Mouse (Mus musculus) hindbrain, postnatal 0 days (tissue): ENCODE results near the gene Cd79a. TPM values are rescaled to one million over a fixed set of nuclear protein-coding genes. Genes with fewer than 3 reads are reported as not detected.

Experiments
- ATAC-seq: fragments of 200-750 bp; cut with Nextera tagmentation; 2 replicates; pipeline ENCODE4 v1.8.0; 2017; ENCODE audit warnings: mild to moderate bottlenecking, moderate TSS enrichment, moderate library complexity
- DNase-seq: peaks from one replicate; pipeline ENCODE4 v3.0.0-alpha.2; 2015; ENCODE audit warnings: low spot score
- H3K27ac ChIP-seq: fragments of 300-500 bp; sonication (generic); 2 replicates; pipeline ENCODE4 v1.5.1; 2014; ENCODE audit warnings: mild to moderate bottlenecking
- H3K27me3 ChIP-seq: fragments of 300-500 bp; sonication (generic); 2 replicates; pipeline ENCODE4 v1.6.1; 2014; ENCODE audit warnings: low read length, mixed read lengths; ENCODE audit not compliant: insufficient read depth
- H3K36me3 ChIP-seq: fragments of 300-500 bp; sonication (generic); 2 replicates; pipeline ENCODE4 v1.6.1; 2014; ENCODE audit warnings: low read length, mixed read lengths; ENCODE audit not compliant: insufficient read depth
- H3K4me1 ChIP-seq: fragments of 300-500 bp; sonication (generic); 2 replicates; pipeline ENCODE4 v1.6.1; 2014; ENCODE audit warnings: antibody characterized with exemption, low read length, mixed read lengths; ENCODE audit not compliant: insufficient read depth
- H3K4me2 ChIP-seq: fragments of 300-500 bp; sonication (generic); 2 replicates; pipeline ENCODE4 v1.6.1; 2014; ENCODE audit warnings: low read depth, mild to moderate bottlenecking, low read length, moderate library complexity, mixed read lengths
- H3K4me3 ChIP-seq: fragments of 300-500 bp; sonication (generic); 2 replicates; pipeline ENCODE4 v1.5.1; 2014; ENCODE audit warnings: low read length
- H3K9ac ChIP-seq: fragments of 300-500 bp; sonication (generic); replicated peaks from 2 replicates; pipeline ENCODE4 v1.6.1; 2014; ENCODE audit warnings: mild to moderate bottlenecking, low read length, moderate library complexity, mixed read lengths
- H3K9me3 ChIP-seq: fragments of 300-500 bp; sonication (generic); 2 replicates; pipeline ENCODE4 v1.6.1; 2016; ENCODE audit warnings: low read length, mixed read lengths
- CTCF ChIP-seq: IDR thresholded peaks from 2 replicates; pipeline ENCODE4 v1.5.1; 2016; ENCODE audit warnings: antibody characterized with exemption, control low read depth, low read depth
- WGBS: fragments of 180-500 bp; shearing (Covaris S2); extraction: QIAGEN DNeasy Blood & Tissue Kit; methylation state at CpG from one replicate; pipeline ENCODE4 v1.1.7; 2014; 5-methylcytosine and 5-hydroxymethylcytosine counted together
- polyA plus RNA-seq: library from polyadenylated mRNA; unstranded; fragments of >200 nt; fragmentation: Nextera tagmentation; extraction: Ambion mirVana; gene quantifications from 2 replicates; pipeline ENCODE4 v1.2.1, GENCODE M21; 2015
- total RNA-seq: library from RNA; depleted of rRNA; stranded (reverse); fragments of >200 nt; gene quantifications from 2 replicates; pipeline ENCODE4 v1.2.3, GENCODE M21; 2014

Gene Cd79a
- total and polyA plus RNA-seq, 2 experiments from 2014 or later = 0.10 to 0.93 TPM

DNA sequence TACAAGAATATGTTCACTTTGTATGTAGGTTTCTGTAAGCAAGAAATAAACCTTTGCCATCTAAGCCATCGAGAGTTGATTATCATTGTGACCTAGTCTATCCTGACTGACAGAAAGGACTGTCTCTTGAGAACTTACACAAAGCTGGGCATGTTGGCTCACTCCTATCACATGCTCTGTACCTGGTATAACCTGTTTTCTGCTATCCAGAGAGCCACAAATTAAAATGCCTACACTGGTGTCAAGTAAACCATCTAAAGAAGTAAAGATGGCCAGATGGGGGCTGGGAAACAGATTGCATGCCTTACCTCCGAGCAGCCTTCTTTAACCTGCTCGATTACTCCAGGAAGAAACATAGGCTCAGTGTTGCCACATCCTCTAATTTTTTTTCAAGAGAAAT, 19.6 kb upstream of the Cd79a start:
- no peak for ATAC-seq
- 86% methylated on average over 3 of the region's 3 CpGs for WGBS
- no peak for DNase-seq
- H3K9me3 ChIP-seq = no peaks in the 10 kb centered on the region
- H3K4me1 ChIP-seq = no peaks in the 10 kb centered on the region
- no peak overlapping the region for H3K9ac ChIP-seq
- H3K36me3 ChIP-seq = no peaks in the 10 kb centered on the region
- no peak overlapping the region for H3K27ac ChIP-seq
- no peak overlapping the region for H3K4me2 ChIP-seq
- no peak overlapping the region for H3K4me3 ChIP-seq
- no peaks in the 10 kb centered on the region for H3K27me3 ChIP-seq
- TF ChIP-seq CTCF = no peak

DNA sequence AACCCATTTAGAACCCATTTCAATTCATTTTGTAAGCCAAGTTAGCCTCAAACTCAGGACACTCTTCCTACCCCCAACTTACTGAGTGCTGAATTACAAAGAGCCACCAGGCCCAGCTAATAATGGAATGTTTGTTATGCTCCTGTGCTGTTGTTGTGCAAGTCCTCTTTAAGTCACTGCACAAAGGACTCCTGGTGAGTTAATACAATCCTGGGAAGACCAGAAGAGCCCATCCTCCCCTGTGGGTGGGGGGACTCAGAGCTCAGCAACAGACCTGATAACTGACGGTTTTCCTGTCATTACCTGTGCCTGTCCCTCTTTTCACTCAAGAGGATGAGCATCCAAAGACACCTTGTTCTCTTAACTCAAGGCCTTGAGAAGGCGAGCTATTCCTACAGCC, 17.6 kb upstream of the Cd79a start:
- WGBS = 32% methylated on average over 2 of the region's 2 CpGs
- H3K4me1 ChIP-seq = no peaks in the 10 kb centered on the region
- no peaks in the 10 kb centered on the region for H3K9me3 ChIP-seq
- H3K27me3 ChIP-seq = no peaks in the 10 kb centered on the region
- ATAC-seq = no peak
- H3K4me2 ChIP-seq = no peak overlapping the region
- H3K9ac ChIP-seq = no peak overlapping the region
- DNase-seq = no peak
- H3K36me3 ChIP-seq = no peaks in the 10 kb centered on the region
- TF ChIP-seq CTCF = no peak
- H3K27ac ChIP-seq = no peak overlapping the region
- no peak overlapping the region for H3K4me3 ChIP-seq

DNA sequence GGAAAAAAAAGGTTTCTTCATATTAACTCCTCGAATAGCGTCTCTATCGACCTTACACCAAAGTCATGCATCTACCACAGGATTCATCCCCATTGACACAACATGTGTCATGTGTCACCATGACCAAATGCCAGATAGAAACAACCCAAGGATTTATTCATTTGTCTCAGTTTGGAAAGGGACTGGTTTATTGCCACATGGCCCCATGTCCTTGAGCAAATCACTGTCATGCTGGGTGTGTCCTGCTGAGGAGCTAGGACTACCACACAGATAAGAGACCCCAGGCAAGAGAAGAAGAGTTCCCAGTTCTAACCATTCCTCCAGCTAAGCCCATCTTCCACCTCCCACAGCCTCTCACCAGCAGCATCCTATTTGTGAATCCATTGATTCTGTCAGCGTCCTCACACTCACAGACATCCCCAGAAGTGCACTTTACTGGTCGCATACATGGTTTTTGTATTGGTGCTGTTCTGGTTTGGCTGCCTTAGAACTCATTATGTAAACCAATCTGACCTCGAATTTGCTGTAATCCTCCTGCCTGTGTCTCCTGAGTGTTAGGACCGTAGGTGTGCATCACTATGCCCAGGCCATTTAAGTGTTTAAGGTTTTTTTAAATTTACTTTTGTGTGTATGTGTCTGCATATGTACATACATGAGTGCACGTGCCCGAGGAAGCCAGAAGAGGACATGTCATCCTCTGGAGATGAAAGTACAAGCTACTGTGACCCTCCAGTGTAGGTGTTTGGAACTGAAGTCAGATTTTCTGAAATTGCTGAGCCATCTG, 14.6 kb upstream of the Cd79a start:
- no peak overlapping the region for H3K9ac ChIP-seq
- no peaks in the 10 kb centered on the region for H3K9me3 ChIP-seq
- no peak overlapping the region for H3K4me3 ChIP-seq
- no peak overlapping the region for H3K27ac ChIP-seq
- no peak overlapping the region for H3K4me2 ChIP-seq
- TF ChIP-seq CTCF = no peak
- WGBS = 94% methylated on average over 9 of the region's 9 CpGs
- H3K27me3 ChIP-seq = no peaks in the 10 kb centered on the region
- peaks cover 15% of the 10 kb centered on the region; the same call in 1 of the 2 replicates for H3K36me3 ChIP-seq
- no peak for ATAC-seq
- DNase-seq = no peak
- H3K4me1 ChIP-seq = peaks cover 15% of the 10 kb centered on the region

DNA sequence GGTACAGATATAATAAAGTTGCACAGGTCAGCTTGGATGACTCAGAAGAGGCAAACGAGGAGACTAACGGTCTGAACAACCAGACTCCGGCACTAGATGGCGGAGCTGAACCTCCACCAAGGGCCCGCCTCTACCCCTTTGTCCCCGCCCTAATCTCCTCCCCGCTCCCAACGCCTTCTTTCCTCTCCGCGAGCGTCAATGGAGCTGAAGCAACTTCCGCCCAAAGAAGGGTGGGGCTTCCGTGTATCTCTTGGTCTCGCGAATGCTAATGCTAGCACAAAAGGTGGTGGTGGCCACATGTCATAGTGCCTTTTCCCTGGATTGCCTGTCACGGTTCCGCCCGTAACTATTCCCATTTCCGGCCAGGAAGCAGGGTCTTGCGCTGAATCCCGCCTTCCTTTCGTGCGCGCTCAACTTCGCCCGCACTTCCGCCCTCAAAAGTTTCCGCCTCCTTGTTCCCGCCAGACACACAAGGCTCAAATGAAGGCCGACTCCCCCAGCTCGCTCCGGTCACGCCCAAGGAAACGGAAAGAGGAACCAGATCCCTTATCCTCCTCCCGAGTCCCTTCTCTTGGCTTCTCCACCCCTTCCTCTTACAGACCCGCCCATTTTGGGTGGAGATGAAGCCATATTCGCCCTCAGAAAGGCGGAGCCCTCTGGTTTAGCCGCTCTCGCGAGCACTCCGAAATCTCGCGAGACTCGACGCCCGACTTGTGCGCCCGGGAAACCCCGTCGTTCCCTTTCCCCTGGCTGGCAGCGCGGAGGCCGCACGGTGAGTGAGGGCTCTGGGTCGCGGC, 13.1 kb upstream of the Cd79a start, which contains the start of gene Rps19:
TSS of gene Rps19 (plus strand) at position 476 of the 797 bp plus-strand sequence.
- Histone ChIP-seq H3K36me3 (peaks cover 26% of the 10 kb centered on the region; the same call in 1 of the 2 replicates), H3K9ac (peak within 1 kb of the TSS; percentile 98), H3K4me3 (peak within 1 kb of the TSS; percentile 82), H3K27ac (peak within 1 kb of the TSS; percentile 85), H3K27me3 (no peaks in the 10 kb centered on the region), H3K9me3 (no peaks in the 10 kb centered on the region), H3K4me1 (peaks cover 15% of the 10 kb centered on the region), H3K4me2 (peak within 1 kb of the TSS; percentile 66)
- TF ChIP-seq CTCF = peak; percentile 59
- ATAC-seq = peak; percentile 95
- peak; percentile 100 for DNase-seq
- under 1% methylated on average over 55 of the region's 57 CpGs for WGBS

DNA sequence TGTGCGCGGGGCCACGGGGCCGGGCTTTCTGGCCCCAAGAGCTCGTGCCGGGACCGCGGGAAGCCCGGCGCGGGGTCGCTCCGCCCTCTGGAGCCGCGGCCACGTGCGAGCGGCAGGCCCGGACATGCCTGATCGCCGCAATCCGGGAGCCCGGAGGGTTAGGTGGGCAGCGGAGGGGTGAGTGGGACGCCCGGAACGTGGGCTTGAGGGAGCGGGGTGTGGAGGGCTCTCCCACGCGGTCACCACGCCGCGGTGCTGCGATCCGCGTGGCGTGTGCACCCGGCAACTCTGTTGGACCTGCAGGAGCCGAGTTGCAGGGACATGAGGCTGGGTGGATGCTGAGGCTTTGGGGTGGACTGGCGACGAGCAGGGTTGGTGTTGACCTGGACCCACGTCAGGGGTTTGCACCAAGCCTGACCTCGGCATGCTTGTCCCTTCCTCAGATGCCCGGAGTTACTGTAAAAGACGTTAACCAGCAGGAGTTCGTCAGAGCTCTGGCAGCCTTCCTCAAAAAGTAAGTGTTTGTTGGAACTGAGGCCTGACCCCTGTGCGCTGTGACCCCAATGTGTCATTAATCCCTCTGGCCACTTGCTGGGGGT, 12.4 kb upstream of the Cd79a start:
- DNase-seq (peak; percentile 20), ATAC-seq (no peak)
- Histone ChIP-seq H3K27ac (peak overlapping the region; percentile 85), H3K27me3 (no peaks in the 10 kb centered on the region), H3K4me3 (peak overlapping the region; percentile 82), H3K36me3 (peaks cover 33% of the 10 kb centered on the region), H3K9me3 (no peaks in the 10 kb centered on the region), H3K9ac (peak overlapping the region; percentile 98), H3K4me2 (peak overlapping the region; percentile 66), H3K4me1 (peaks cover 15% of the 10 kb centered on the region)
- no peak for TF ChIP-seq CTCF
- under 1% methylated on average over 47 of the region's 47 CpGs for WGBS

DNA sequence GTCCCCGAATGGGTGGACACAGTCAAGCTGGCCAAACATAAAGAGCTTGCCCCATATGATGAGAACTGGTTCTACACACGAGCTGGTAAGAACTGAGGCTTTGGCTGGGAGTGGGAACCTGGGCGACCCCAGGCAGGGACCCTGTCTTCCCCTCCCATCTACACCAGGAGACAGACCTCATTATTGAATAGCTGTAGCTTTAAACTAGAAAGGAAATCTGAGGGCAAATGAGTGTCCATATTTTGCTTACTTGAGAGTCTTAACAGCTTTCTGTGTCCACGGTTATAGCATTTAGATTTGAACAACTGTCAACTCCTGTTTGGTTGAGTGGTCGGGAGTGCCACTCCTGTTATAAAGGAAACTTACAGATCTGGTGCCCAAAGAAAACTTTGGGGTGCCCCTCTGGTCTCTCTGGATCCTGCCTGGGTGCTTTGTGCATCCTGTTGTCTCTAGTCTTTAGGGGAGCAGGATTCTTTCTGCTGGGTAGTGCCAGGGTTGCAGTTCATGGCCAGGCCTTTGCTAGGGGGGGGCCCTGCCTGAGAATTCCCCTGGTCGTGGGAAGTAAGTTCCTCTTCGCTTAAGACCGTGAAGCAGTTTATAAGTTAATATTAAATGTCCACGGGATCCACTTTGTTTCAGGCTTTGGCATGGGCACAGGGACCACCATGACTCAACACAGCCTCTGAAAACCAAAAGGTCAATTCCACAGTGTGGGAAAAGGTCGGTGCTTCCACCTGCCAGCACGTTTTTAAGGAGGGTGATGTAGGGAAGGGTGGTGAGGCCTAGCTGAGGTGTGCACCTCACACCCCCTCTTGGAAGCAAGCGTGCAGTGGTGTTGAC, 11.5 kb upstream of the Cd79a start:
- no peak overlapping the region for H3K27ac ChIP-seq
- 39% methylated on average over 12 of the region's 12 CpGs for WGBS
- peaks cover 34% of the 10 kb centered on the region for H3K36me3 ChIP-seq

More for the DNA sequence above, 11.5 kb upstream of the Cd79a start:
- Histone ChIP-seq H3K9me3 (no peaks in the 10 kb centered on the region), H3K4me1 (peaks cover 15% of the 10 kb centered on the region), H3K27me3 (no peaks in the 10 kb centered on the region), H3K4me2 (peak overlapping the region; percentile 66), H3K4me3 (peak overlapping the region; percentile 82), H3K9ac (peak overlapping the region; percentile 98)
- no peak for TF ChIP-seq CTCF
- DNase-seq = no peak
- ATAC-seq = no peak
